Mouse (Mus musculus) liver, embryonic 14.5 days (tissue): Measurements from ENCODE around the gene Stk17b. TPM values are rescaled to one million over a fixed set of nuclear protein-coding genes. Genes with fewer than 3 reads are reported as not detected.

Experiments
- ATAC-seq: fragments of 200-750 bp; cut with Nextera tagmentation; 2 replicates; pipeline ENCODE4 v1.8.0; 2017; ENCODE audit warnings: moderate number of reproducible peaks, mild to moderate bottlenecking, moderate library complexity; ENCODE audit not compliant: insufficient read depth
- DNase-seq, 3 experiments: peaks; one replicate each; pipeline ENCODE4 v3.0.0-alpha.2; 2012 to 2013; ENCODE audit warnings: low read depth in 3 of 3, low spot score in 3 of 3
- H3K27ac ChIP-seq: fragments of 300-500 bp; sonication (generic); 2 replicates; pipeline ENCODE4 v1.5.1; 2014; ENCODE audit warnings: moderate library complexity, mild to moderate bottlenecking, control low read depth, inconsistent platforms
- H3K27me3 ChIP-seq: fragments of 300-500 bp; sonication (generic); 2 replicates; pipeline ENCODE4 v1.6.1; 2014; ENCODE audit warnings: mild to moderate bottlenecking, low read length, moderate library complexity; ENCODE audit not compliant: control insufficient read depth, insufficient read depth
- H3K36me3 ChIP-seq: fragments of 300-500 bp; sonication (generic); replicated peaks from 2 replicates; pipeline ENCODE4 v1.6.1; 2014; ENCODE audit warnings: low read depth; ENCODE audit not compliant: control insufficient read depth, insufficient read depth
- H3K4me1 ChIP-seq, 2 experiments: fragments of 200-500 bp in 1 of 2; fragments of 300-500 bp in 1 of 2; sonication (generic) in 1 of 2; replicated peaks; 2 replicates each; pipeline ENCODE4 v1.6.1; 2012 to 2014; ENCODE audit warnings: antibody characterized with exemption in 1 of 2, inconsistent platforms in 1 of 2, low read length in 1 of 2; ENCODE audit not compliant: control insufficient read depth in 2 of 2, insufficient read depth in 2 of 2
- H3K4me2 ChIP-seq: fragments of 300-500 bp; sonication (generic); 2 replicates; pipeline ENCODE4 v1.6.1; 2014; ENCODE audit warnings: low read depth, mild to moderate bottlenecking, control low read depth, moderate library complexity
- H3K4me3 ChIP-seq, 2 experiments: fragments of 200-500 bp in 1 of 2; fragments of 300-500 bp in 1 of 2; sonication (generic) in 1 of 2; 2 replicates each; pipeline ENCODE4 v1.5.1; 2012 to 2014; ENCODE audit warnings: low read depth in 2 of 2, low read length in 2 of 2, mild to moderate bottlenecking in 2 of 2, control low read depth in 1 of 2, inconsistent platforms in 1 of 2, moderate library complexity in 1 of 2; ENCODE audit not compliant: insufficient read depth in 1 of 2
- H3K9ac ChIP-seq: fragments of 300-500 bp; sonication (generic); replicated peaks from 2 replicates; pipeline ENCODE4 v1.6.1; 2014; ENCODE audit warnings: mild to moderate bottlenecking, control low read depth, moderate library complexity
- H3K9me3 ChIP-seq: fragments of 300-500 bp; sonication (generic); 2 replicates; pipeline ENCODE4 v1.6.1; 2016; ENCODE audit warnings: low read length, mixed read lengths; ENCODE audit not compliant: control insufficient read depth
- CTCF ChIP-seq: IDR thresholded peaks from 2 replicates; pipeline ENCODE4 v1.5.1; 2016; ENCODE audit warnings: antibody characterized with exemption, low read depth, control low read depth
- EP300 ChIP-seq: IDR thresholded peaks from 2 replicates; pipeline ENCODE4 v1.6.1; 2016; ENCODE audit warnings: antibody characterized with exemption, low read depth
- WGBS: fragments of 180-500 bp; shearing (Covaris S2); extraction: QIAGEN DNeasy Blood & Tissue Kit; methylation state at CpG from one replicate; pipeline ENCODE4 v1.1.7; 2014; ENCODE audit not compliant: insufficient replicate concordance; 5-methylcytosine and 5-hydroxymethylcytosine counted together
- polyA plus RNA-seq, 2 experiments: library from polyadenylated mRNA; depleted of rRNA in 1 of 2; stranded (reverse) in 1 of 2; unstranded in 1 of 2; fragments of >200 nt; fragmentation: Nextera tagmentation in 1 of 2; extraction: Ambion mirVana in 1 of 2; gene quantifications; 2 replicates each; pipeline versions ENCODE4 v1.2.1 to v1.2.3; 2012 to 2014

The Stk17b gene
- polyA plus RNA-seq, 2 experiments = 6.8 to 19.8 TPM

- no peaks in the 10 kb centered on the region for H3K9me3 ChIP-seq
- TF ChIP-seq CTCF (no peak), EP300 (no peak)
- H3K36me3 ChIP-seq = no peaks in the 10 kb centered on the region
- no peaks in the 10 kb centered on the region for H3K27me3 ChIP-seq
- H3K27ac ChIP-seq = no peak overlapping the region
- H3K4me1 ChIP-seq = no peaks in the 10 kb centered on the region
- no peak overlapping the region for H3K4me2 ChIP-seq
- H3K9ac ChIP-seq = no peak overlapping the region
- no peak for DNase-seq
- no peak overlapping the region for H3K4me3 ChIP-seq
- WGBS = 52% methylated on average over 2 of the region's 2 CpGs
- no peak for ATAC-seq
Observed at GRCm38 (mm10) chr1:53814077-53814705, 29.2 kb upstream of the Stk17b start.

- no peak for TF ChIP-seq EP300
- no peak for TF ChIP-seq CTCF
- ATAC-seq (no peak), DNase-seq (no peak)
- H3K4me1 ChIP-seq = no peaks in the 10 kb centered on the region
- H3K36me3 ChIP-seq = no peaks in the 10 kb centered on the region
- no peak overlapping the region for H3K27ac ChIP-seq
- H3K27me3 ChIP-seq = no peaks in the 10 kb centered on the region
- no peaks in the 10 kb centered on the region for H3K9me3 ChIP-seq
- WGBS = 57% methylated on average over 4 of the region's 4 CpGs
- H3K4me2 ChIP-seq = no peak overlapping the region
- no peak overlapping the region for H3K9ac ChIP-seq
- H3K4me3 ChIP-seq = no peak overlapping the region
Observed at GRCm38 (mm10) chr1:53811919-53812318, 26.9 kb upstream of the Stk17b start.

- Histone ChIP-seq H3K4me1 (no peaks in the 10 kb centered on the region), H3K36me3 (no peaks in the 10 kb centered on the region), H3K27ac (no peak overlapping the region), H3K9me3 (no peaks in the 10 kb centered on the region), H3K27me3 (no peaks in the 10 kb centered on the region), H3K4me2 (no peak overlapping the region), H3K9ac (no peak overlapping the region), H3K4me3 (no peak overlapping the region)
- no peak for DNase-seq
- 56% methylated on average over 2 of the region's 2 CpGs for WGBS
- ATAC-seq = no peak
- TF ChIP-seq EP300 (no peak), CTCF (no peak)
Observed at GRCm38 (mm10) chr1:53808229-53808628, 23.2 kb upstream of the Stk17b start.

- no peak for TF ChIP-seq EP300
- TF ChIP-seq CTCF = no peak
- no peak overlapping the region for H3K27ac ChIP-seq
- no peaks in the 10 kb centered on the region for H3K9me3 ChIP-seq
- H3K27me3 ChIP-seq = no peaks in the 10 kb centered on the region
- ATAC-seq = no peak
- H3K4me2 ChIP-seq = no peak overlapping the region
- WGBS = 24% methylated on average over 3 of the region's 3 CpGs
- no peak overlapping the region for H3K9ac ChIP-seq
- H3K4me3 ChIP-seq = no peak overlapping the region
- H3K36me3 ChIP-seq = no peaks in the 10 kb centered on the region
- no peaks in the 10 kb centered on the region for H3K4me1 ChIP-seq
- no peak for DNase-seq
Observed at GRCm38 (mm10) chr1:53797811-53798210, 12.8 kb upstream of the Stk17b start.

GRCm38 (mm10) chr1:53797074-53797473 is 12.1 kb upstream of the Stk17b start:
- no peak overlapping the region for H3K4me2 ChIP-seq
- WGBS = 15% methylated on average over 5 of the region's 5 CpGs
- no peak for ATAC-seq

More at GRCm38 (mm10) chr1:53797074-53797473, 12.1 kb upstream of the Stk17b start:
- Histone ChIP-seq H3K9me3 (no peaks in the 10 kb centered on the region), H3K4me3 (no peak overlapping the region), H3K27ac (no peak overlapping the region), H3K27me3 (no peaks in the 10 kb centered on the region), H3K36me3 (no peaks in the 10 kb centered on the region), H3K4me1 (no peaks in the 10 kb centered on the region), H3K9ac (no peak overlapping the region)
- DNase-seq = no peak
- TF ChIP-seq EP300 (no peak), CTCF (no peak)
